Mouse (Mus musculus) large intestine, adult 2 months (tissue): Measurements from ENCODE around the gene Onecut1. TPM values are rescaled to one million over a fixed set of nuclear protein-coding genes. Genes with fewer than 3 reads are reported as not detected.

Experiments
- DNase-seq: peaks from one replicate; pipeline ENCODE4 v3.0.0-alpha.2; 2012; ENCODE audit warnings: low read depth, low spot score
- WGBS: fragments of 180-500 bp; shearing (Covaris S2); methylation state at CpG from one replicate; pipeline ENCODE4 v1.1.7; 2018; 5-methylcytosine and 5-hydroxymethylcytosine counted together
- polyA plus RNA-seq: library from polyadenylated mRNA; depleted of rRNA; stranded (reverse); fragments of >200 nt; gene quantifications from 2 replicates; pipeline ENCODE4 v1.2.3, GENCODE M21; 2012; rRNA removed

Gene Onecut1
- polyA plus RNA-seq = not detected in 2 replicates

DNA sequence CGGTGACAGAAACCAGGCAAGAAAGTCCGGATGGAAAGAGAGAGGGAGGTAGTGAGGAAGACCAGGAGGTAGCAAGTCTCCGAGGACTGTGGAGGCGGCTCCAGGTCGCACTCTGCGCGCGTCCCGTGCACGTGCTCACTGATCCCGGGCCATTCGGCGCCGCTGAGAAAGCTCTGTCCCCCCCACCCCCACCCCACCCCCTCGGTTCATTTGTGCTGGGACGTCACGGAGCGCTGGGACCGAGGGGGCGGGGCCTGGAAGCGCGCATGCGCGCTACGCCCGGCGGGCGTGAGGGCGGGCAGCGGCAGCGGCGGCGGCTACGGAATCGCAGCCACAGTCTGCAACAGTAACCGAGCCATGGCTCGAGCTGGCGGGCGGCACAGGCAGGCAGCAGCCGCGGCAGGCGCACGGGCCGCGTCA lies at the start of gene Onecut1:
Gene Onecut1, plus strand, starts transcription at position 361 of the 420 bp plus-strand sequence.
- no peak for DNase-seq
- under 1% methylated on average over 45 of the region's 45 CpGs for WGBS

GRCm38 (mm10) chr9:74819736-74820511 lies 41.8 kb upstream of the Onecut1 start:
- whole genome bisulfite sequencing = 66% methylated on average over 19 of the region's 19 CpGs
- DNase-seq = no peak

- WGBS = 78% methylated on average over 2 of the region's 2 CpGs
These were observed 36.6 kb upstream of the Onecut1 start for GRCm38 (mm10) chr9:74825102-74825501.

GRCm38 (mm10) chr9:74829206-74829605 lies 32.5 kb upstream of the Onecut1 start:
- WGBS = 72% methylated on average over 3 of the region's 3 CpGs
- DNase-seq = no peak

More at GRCm38 (mm10) chr9:74825102-74825501, 36.6 kb upstream of the Onecut1 start:
- DNase-seq = no peak

- 84% methylated on average over 4 of the region's 4 CpGs for WGBS
- DNase-seq = no peak
These were observed 18.8 kb upstream of the Onecut1 start for GRCm38 (mm10) chr9:74842890-74843289.

DNA sequence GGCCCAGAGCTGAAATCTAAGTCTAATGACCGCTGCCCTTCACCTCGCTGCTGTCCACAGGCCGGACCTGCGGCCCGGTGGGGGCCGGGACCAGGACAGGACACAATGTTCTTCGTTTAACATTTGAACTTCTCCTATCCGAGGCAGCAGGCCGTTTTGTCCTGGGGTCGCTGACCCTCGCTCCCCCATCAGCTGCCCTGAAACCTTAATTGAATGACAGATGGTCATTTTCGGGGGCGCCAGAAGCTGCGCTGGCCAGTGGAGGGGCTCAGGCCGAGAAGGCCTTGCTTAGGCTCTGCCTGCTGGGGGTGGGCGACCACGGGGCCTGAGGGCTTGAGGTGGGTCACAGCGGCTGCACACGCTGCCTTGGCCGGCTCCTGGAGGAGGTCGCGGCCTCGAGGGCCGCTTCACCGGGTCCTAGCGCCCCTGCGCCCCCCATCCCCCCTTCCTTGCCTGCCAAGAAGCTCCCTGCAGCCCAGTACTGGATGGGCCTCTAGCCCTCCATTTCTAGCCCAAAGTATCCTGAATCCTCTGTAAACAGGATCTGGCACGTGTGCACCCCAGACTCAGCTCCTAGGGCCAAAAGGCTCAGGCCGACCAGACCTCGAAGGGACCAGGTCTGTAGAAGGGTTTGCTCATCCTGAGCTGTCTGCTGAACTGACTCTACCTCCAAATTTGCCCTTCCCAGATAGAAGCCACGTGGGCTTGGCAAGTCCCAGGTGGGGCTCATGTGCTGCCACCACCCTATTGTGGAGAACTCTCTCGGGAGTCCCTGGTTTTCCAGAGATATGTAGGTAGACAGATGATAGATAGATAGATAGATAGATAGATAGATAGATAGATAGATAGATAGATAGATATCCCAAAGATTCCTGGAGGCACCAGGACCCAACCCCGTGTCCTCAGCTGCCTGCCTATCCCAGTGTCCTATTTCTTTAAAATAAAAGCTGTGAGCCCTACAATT lies 14.6 kb upstream of the Onecut1 start:
- no peak for DNase-seq
- WGBS = 12% methylated on average over 33 of the region's 33 CpGs

DNA sequence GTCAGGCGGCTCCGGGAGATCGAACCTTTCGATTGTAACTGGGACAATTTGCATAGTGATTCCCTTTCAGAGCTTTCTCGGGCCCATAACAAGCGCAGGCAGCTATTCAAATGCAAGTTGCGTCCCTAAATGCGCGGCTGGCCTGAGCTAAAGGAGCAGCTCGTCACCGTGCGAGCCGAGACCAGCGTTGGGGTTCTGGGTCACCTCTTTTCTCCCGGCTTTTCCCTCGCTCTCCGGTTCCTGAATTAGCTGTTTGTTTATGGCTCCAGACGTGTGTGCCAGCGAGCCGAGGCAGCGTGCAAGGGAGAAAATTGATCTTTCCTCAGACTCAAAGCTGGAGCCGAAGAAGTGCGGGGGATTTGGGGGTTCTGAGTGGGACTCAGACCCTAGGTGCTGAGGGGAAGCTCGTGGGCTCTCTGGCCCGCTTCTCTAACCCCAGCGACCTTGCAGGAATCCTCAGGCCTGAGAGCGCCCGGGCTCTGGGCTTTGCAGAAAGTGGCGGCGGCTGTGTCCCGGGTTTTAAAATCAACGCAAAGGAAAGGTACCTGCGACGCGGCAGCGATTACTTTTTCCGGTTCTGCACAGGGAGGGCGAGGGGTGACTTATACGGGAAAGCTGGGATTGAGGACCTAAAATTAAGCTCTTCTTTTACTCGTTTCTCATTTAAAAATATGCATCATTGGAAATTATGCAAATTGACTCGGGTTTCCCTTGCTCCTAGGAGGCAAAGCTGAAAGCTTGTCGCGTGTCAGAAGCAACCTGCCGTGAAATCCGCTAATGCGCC lies 13.1 kb upstream of the Onecut1 start:
- 2% methylated on average over 46 of the region's 46 CpGs for WGBS
- DNase-seq = no peak

DNA sequence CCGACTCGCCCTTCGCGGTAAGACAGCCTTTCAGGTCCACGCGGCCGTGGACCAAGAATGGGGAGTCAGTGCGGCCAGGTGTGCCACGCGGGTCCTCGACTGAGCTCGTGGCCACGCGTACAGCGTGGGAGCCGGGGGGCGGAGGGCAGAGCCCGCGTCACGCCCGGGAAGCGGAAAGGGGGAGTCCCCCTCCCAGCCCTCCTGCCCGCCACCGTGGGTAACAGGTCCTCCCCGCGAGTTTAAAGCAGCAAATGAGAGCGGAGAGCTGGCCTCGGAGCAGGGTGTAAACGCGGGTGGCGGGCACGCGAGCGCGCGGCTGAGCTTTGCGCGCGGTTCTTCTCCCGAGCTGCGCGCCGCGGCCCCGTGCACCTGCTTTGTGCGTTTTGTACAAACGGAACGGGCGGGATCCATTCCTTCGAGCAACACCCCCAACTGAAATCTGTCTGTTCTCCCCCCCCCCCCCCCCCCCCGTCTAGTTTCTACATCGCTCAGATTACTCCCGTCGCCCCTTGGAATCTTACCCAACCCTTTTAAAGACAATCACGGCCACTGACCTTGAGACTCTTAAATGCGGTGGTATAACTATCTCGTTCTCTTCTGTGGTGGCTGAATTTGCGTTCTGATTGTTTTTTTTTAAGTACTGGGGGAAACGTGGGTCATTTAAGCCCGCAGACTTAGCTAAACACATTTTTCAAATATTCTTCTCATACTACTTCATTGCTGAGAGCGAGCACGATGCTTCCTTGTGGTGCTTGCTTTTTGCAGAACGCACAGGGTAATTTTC lies 12.3 kb upstream of the Onecut1 start:
- 2% methylated on average over 63 of the region's 63 CpGs for WGBS
- no peak for DNase-seq

DNA sequence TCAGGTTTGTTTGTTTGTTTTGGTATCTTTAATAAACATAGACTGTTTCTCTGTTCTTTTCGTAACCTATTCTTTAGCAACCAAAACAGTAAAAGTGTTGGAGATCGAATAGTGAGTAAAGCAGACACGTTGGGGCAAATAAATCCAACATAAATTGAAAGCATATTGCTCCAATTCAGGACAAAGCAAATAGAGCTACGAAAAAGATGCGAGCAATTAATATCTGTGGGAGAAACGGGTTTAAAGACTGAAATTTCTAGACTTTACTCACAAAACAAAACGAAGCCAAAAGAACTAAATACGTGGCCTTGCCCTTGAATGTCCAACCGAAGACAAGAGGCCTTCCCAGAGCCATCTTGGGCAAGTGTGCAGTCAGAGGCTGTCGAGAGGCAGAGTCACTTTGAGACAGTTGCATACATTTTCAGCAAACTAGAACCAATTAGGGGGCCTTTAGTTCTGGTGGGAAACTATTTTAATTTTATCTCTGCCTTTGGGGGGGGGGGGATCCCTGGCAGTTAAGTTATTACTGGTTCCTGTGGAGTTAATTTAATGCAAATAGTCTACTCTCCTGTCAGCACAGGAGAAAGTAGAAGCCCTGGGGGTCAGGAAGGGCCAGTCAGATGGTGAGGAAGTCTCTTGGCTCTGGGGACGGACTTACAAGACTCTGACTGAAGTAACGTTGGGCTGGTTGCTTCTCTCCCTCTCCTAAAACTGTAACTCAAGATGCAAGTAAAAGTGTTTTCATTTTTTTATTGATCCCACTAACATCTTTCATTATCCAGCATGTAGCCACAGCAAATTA lies 11.5 kb upstream of the Onecut1 start:
- 13% methylated on average over 12 of the region's 12 CpGs for WGBS
- DNase-seq = no peak

DNA sequence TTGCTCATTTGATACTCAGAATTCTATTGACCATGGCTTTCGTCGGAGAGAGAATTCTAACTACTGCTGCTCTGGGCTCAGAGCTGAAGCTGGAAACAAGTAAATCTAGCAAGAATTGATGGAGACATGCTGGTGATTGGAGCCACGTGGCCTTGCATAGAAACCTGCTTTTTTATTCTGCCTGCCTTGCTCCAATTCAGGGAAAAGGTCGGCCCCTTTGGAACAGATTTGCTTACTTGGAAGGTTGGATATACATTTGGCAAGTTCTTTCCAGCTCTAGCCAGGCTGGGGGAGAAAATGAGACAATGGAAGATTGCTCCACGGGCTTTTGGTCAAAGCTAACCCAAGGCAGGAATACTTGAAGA lies 11.0 kb upstream of the Onecut1 start:
- no peak for DNase-seq
- WGBS = 11% methylated on average over 5 of the region's 5 CpGs

DNA sequence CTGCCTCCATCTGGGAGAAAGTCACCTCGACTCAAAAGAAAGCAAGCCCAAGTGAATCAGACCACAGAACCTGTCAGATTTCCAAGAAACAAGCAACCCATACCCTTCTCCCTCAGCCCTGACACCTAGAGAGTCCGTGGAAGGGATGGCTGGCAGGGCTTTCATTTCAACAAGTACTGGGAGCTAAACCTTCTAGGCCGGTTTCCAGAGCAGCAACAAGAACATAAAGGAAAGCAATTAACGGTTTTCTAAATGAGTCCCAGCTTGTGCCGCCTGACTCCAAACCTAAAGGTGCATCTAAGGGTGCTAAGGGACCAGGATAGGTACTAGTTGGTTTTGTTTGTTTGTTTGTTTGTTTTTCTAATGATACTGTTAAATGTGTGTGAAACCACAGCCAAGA lies 10.1 kb upstream of the Onecut1 start:
- WGBS = 7% methylated on average over 5 of the region's 5 CpGs
- DNase-seq = no peak

DNA sequence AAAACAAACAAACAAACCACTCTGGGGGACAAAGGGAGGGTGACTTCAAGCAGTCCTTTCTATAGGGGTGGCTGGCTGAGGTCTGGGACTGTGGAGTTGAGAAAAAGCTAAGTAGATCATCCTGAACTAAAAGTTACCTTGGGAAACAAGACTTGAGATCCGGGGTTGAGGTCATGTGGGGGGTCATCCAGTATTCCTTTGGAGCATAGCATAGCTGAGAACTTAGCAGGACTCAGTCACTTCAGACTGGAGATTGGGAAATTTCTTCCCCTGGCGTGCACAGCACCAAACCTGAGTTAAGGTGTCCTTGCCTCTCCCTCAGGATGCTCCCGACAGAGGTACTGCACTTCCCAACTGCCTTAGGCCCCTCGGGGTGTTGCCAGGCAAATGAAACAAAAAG lies 9.4 kb upstream of the Onecut1 start:
- DNase-seq = no peak
- 8% methylated on average over 4 of the region's 4 CpGs for WGBS

DNA sequence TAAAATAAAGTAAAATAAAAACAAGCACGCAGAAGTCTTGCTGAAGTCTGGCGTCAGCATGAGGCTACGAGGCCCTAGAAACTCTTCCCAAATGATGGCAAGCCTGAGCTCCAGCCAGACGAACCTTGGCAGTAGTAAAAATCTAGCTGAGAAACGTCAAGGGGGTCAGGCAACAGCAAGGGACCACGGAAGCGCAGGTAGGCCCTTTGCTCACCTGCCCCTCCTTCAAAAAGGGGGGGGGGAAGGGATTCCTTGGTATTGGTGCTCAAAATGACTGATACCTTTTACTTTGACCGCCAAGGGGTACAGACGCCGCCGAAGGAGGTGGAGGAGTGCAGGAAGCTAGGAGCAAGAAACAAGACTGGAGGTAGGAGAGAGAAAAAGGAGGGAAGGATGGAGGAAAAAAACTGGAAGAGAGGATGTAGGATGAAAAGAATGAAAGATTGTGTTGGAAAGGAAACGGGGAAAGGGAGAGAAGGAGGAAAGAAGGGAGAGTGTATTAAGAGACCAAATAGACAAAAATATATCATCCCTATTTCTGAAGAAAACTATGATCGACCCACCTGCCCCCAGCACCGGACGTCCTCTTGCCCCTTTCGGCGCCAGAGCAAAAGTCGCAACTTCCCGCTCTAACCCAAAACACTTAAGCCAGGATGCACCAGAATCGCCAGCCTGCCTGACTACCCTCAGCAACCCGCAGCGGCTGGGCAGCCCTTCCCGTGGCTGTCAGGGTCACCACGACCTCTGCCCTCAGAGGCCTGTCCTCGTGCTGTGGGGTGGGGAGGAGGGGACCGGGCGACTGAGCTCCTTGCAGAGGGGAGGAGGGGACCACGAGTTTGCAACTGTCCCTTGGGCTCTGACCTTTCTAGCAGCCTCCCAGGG lies 8.3 kb upstream of the Onecut1 start:
- 5% methylated on average over 28 of the region's 28 CpGs for WGBS
- no peak for DNase-seq

GRCm38 (mm10) chr9:74854073-74854591 lies 7.6 kb upstream of the Onecut1 start:
- 6% methylated on average over 25 of the region's 25 CpGs for WGBS
- no peak for DNase-seq

- 9% methylated on average over 4 of the region's 4 CpGs for WGBS
- DNase-seq = no peak
These were observed 6.3 kb upstream of the Onecut1 start for GRCm38 (mm10) chr9:74855446-74855845.

DNA sequence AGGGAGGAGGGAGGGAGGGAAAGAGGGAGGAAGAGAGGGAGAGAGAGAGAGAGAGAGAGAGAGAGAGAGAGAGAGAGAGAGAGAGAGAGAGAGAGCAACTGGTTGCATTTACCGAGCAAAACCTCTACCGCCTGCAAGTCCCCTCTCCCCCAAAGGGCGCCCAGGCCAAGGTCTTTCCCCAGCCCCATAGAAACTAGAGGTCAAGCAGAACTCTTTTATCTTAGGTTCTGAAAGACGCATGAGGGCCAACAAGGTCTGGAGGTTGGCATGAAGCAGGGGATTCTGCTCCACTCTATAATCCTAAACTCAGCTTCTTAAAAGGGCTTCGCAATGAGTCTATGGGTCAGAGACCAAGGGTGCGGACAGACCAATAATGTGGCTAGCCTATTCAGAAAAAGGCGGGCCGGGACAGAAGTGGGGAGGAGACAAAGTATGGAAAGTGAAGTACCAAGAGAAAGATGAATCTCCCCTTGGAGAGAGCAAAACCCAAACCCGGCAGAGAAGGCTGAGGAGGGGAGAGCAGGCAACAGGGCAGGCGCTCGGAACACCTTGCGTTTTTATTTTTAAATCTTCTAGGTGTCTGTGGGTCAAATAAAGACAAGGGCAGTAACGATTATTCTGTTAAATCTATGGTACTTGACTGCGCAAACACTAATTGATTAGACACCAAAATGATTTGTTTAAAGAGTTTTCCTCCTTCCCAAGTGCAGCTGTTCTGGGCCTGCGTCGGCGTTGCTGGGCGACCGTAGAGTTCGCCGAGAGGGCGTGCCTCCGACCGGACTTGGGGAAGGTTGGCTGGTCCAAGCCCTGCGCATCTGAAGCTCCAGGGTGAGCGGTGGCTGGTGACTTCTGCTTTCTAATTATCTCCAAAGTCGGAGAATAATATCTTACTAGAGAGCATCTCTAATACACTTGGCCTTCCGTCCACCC lies 4.9 kb upstream of the Onecut1 start:
- 4% methylated on average over 28 of the region's 28 CpGs for WGBS
- DNase-seq = no peak
